Mouse (Mus musculus) CH12.LX (cell line): ENCODE data around the gene Plxnb2.
A peak's percentile ranks its signal among the peaks of the same experiment; 100 is the strongest.

Source experiments
- IRF4 ChIP-seq: IDR thresholded peaks from 2 replicates; pipeline ENCODE4 v1.6.1; 2014; ENCODE audit warnings: low read depth, mild to moderate bottlenecking, inconsistent platforms, low read length, improper control_type of control experiment
- PAX5 ChIP-seq: IDR thresholded peaks from 2 replicates; pipeline ENCODE4 v1.6.1; 2012; ENCODE audit warnings: low read length, inconsistent platforms, mixed read lengths
- SIN3A ChIP-seq: IDR thresholded peaks from 2 replicates; pipeline ENCODE4 v1.6.1; 2012; ENCODE audit warnings: low read length, improper control_type of control experiment, inconsistent platforms

DNA sequence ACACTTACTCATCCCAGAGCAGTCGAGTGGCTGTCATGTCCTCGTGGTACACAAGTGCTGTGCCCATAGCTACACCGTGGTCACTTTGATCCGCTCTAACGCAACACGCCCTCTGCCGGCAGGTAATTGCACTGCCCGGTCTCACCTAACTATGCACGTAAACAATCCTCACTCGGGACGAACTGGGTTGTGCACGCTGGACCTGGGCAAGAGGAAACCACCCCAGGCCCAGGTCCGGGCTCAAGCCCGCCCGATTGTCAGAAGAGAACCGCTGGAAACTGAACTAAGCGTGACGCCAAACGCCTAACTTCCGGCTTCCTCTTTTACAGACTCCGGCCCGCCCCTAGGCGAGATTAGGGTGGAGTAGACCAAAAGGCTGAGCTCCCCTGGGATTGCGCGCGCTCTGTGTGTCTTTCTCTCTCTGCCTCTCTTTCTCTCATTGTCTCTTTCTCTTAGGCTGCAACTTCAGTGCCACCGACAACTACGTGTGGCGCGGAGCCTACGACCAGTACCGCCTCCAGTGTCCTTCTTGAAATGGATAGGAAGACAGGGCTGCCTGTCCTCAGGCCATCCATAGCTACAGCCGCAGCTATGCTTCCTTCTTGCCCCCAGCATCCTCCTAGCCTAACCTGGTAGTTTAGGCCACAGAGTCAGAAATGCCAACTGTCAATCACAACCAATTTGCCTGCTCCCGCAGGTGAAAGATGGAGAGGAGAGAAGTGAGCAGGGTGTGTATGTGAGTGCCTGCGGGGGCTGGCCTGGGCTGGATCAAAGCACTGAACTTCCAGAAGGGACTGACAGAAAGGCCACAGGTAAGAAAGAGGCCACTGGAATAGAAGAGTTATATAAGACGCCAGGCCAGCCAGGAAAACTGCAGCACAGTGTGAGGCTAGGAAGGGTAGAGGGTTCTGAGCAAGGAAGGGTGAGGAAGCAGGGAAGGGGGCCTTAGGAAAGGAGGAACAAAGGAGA, 51.9 kb downstream of the Plxnb2 start, which contains the start of gene Hdac10:
- TF ChIP-seq SIN3A = peak; percentile 88
- TF ChIP-seq IRF4 = no peak; the same call in 1 of the 2 replicates
- no peak for TF ChIP-seq PAX5
